Mouse (Mus musculus): ENCODE results near the gene Rnf41.

GRCm38 (mm10) chr10:128459409-128460269 lies 48.2 kb downstream of the Rnf41 start:
- no peak; the same call in 1 of the 2 replicates for TF ChIP-seq POLR2A (IDR thresholded peaks at IDR 0.05; ENCODE audit: low read depth, low read length)
- no peak for TF ChIP-seq CTCF (IDR thresholded peaks at IDR 0.05; ENCODE audit: extremely low read depth, insufficient read length, insufficient replicate concordance, low read depth, low read length)
